Mouse (Mus musculus) cerebellum, adult 2 months (tissue): ENCODE data around the gene Ift172.

Source experiments
- CTCF ChIP-seq: fragments of 200-500 bp; IDR thresholded peaks from 2 replicates; pipeline ENCODE4 v1.5.1; 2011; ENCODE audit warnings: low read depth, mild to moderate bottlenecking, control low read depth, low read length, moderate library complexity, borderline replicate concordance; ENCODE audit not compliant: insufficient read depth
- POLR2A ChIP-seq: fragments of 200-500 bp; IDR thresholded peaks from 2 replicates; pipeline ENCODE4 v1.6.1; 2011; ENCODE audit warnings: low read length, control low read depth, borderline replicate concordance; ENCODE audit not compliant: insufficient read depth

DNA sequence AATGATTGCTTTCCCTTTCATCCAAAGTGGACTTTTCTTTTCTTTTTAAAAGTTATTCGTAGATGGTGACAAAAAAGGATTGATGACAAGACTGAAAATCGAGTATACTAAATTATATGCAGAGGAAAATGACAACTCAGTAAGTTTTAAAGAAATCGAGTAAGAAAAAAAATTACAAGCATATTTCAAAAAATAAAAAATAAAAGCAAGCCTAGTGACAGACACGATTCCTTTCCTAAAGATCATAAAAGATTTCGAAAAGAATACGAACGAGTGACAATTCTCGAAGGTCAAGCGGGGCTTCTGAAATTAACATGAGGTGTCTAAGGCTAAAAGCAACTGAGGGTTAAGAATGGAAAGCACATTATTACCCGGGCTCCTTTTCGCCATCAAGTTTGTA is 71.4 kb downstream of the Ift172 start:
- TF ChIP-seq CTCF, result no peak
- no peak for TF ChIP-seq POLR2A
